Mouse (Mus musculus): Measurements from ENCODE around the gene Rab8a.

- TF ChIP-seq GATA1 (IDR thresholded peaks at IDR 0.05; ENCODE audit: borderline replicate concordance, low read length) = no peak
- TF ChIP-seq FLI1 (IDR thresholded peaks at IDR 0.05; ENCODE audit: low read length) = no peak
Observed at GRCm38 (mm10) chr8:72169098-72169668, 8.2 kb downstream of the Rab8a start.

Measured in megakaryocyte, embryonic 14.5 days (primary cell).